Mouse (Mus musculus): Measurements from ENCODE around the gene Stk40.
"Not testable (repeated sequence)": the region's sequence is repeated elsewhere in the genome, so short reads cannot be mapped to it uniquely, and the experiment has no call there.

GRCm38 (mm10) chr4:126095622-126096430 lies 7.9 kb upstream of the Stk40 start:
- TF ChIP-seq POLR2A (IDR thresholded peaks at IDR 0.05; ENCODE audit: insufficient read depth, low read length); CTCF (IDR thresholded peaks at IDR 0.05; ENCODE audit: low read depth, low read length); EP300 (IDR thresholded peaks at IDR 0.05; ENCODE audit: insufficient read depth, low read depth, low read length): not testable (repeated sequence)

Data from ES-Bruce4 (cell line).